Mouse (Mus musculus) B cell, adult 2 months (primary cell): ENCODE measurements around the gene Olfr996.
"Not testable (repeated sequence)": the region's sequence is repeated elsewhere in the genome, so short reads cannot be mapped to it uniquely, and the experiment has no call there.

Experiments
- DNase-seq, 2 experiments: peaks; one replicate each; pipeline ENCODE4 v3.0.0; 2022

The Olfr996 gene

DNA sequence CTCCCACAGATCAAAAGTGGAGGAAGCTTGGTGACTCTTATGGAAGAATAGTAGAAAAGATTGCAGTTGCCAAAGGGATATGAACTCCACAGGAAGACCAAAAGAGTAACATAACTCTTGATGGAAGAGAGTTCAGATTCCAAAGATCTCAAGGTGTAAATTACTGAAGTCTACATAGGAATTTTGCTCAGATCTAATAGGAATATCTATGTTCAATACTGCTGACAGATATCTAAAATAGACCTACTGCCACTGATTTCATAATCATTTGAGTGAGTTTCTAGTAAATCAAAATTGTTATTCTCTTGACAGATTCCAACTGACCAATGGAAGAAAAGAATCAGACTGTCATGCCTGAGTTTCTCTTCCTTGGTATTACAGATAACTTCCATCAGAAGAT lies at the start of gene Olfr996:
TSS of gene Olfr996 (plus strand) at position 301 of the 400 bp plus-strand sequence.
- DNase-seq: no peak

DNA sequence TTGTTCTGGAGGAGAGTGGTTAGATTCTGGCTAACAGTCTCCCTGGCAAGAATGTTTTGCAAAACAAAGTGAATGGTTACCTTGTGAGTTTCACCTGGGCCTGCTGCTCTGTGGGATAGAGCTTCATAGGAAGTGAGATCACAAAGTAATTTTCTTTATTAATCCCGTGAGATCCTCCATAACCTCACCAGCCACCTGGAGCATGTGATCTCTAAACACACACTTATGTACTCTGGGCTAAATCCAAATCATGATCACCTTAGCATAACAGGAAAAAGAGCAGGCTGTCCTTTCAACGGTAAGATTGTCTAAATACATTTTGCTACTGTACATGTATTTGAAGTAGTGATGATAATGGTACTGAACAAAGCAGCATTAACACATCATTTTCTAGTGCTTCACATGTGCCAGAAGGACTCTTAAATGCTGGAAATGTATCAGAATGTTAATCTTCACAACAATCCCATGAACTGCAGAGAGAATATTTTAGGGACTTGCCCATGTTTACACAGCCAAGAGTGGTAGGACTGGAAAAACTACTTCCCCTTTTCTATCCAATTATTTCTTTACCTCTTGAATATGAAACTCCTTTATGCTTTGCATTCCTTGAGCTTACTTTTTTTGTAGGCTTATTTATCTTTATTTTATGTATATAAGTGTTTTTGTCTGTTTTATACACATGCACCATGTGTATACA lies 46.8 kb upstream of the Olfr996 start:
- DNase-seq: no peak

DNA sequence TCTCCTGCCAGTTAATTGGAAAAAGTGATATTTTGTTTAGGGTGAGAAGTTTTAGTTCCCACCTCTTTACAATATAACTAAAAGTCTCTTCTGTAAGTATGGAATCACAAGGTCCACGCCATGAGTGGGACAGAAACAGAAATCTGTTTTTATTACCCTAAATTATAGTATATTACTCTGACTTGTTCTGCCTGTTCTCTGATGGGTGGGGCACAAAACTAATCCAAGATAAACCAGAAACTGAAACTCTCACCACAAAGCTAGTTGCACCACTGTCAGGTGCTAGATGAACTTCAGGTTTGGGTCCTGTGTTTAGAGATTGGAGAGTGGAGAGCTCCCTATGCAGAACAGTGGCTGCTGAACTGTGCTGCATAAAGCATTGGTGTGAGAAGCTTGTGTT lies 45.1 kb upstream of the Olfr996 start:
- DNase-seq: no peak

DNA sequence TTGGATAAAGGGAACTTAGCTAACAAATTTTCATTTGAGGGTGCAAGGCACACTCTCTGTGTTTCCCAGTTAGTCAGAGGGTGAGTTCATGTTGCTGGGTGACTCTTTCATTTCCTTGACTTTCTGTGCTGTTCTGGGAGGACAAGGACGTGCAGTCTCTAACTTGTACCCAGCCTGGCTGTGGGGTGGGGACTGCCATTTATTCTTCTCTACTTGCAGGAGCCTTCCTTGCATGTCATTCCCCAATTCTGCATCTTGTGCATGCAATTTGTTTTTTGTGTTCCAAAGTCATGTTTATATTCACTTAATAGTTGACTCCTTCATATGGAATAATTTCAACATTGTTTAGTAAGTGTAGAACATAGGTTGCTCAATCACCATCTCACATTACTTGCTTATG lies 24.2 kb upstream of the Olfr996 start:
- DNase-seq: no peak

- no peak for DNase-seq
These were observed 18.8 kb upstream of the Olfr996 start for GRCm38 (mm10) chr2:85560226-85560625.

DNA sequence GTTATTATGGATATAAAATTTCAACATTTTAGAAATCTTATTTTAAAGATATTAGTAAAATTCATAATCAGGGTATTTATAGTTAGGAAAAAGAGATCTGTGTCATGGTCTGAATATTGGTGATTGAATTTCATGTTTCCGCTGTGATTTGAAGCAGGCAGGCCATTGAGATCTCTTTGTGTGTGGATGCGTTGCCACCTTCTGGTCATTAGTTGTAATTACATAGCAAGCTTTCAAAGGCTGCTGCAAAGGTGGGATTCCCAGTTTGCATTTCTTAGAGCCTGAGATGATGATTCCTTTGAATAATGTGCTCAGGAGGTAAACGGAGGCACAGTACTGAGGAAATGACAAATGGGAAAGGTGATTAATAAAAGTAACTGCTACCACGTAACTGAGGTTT lies 17.8 kb upstream of the Olfr996 start:
- no peak for DNase-seq

GRCm38 (mm10) chr2:85588648-85589047 lies 9.6 kb downstream of the Olfr996 start, which contains the start of gene Olfr998:
Olfr998 (plus strand) TSS chr2:85588948.
- not testable (repeated sequence) for DNase-seq

- no peak for DNase-seq
These were observed 32.8 kb downstream of the Olfr996 start, which contains the start of gene Olfr1000 for GRCm38 (mm10) chr2:85611803-85612202. Olfr1000 (minus strand) TSS chr2:85611903.
